Mouse (Mus musculus) limb, embryonic 11.5 days (tissue): ENCODE results near the gene Arap1. TPM values are rescaled to one million over a fixed set of nuclear protein-coding genes. Genes with fewer than 3 reads are reported as not detected.

Experiments used
- ATAC-seq: fragments of 200-750 bp; cut with Nextera tagmentation; 2 replicates; pipeline ENCODE4 v1.8.0; 2017; ENCODE audit warnings: low read depth; ENCODE audit not compliant: insufficient number of reproducible peaks, low FRiP score, low TSS enrichment
- DNase-seq: peaks from one replicate; pipeline ENCODE4 v3.0.0-alpha.2; 2015; ENCODE audit warnings: low spot score
- H3K27ac ChIP-seq: fragments of 300-500 bp; sonication (generic); replicated peaks from 2 replicates; pipeline ENCODE4 v1.5.1; 2014; ENCODE audit warnings: low read depth, mild to moderate bottlenecking, low read length
- H3K27me3 ChIP-seq: fragments of 300-500 bp; sonication (generic); 2 replicates; pipeline ENCODE4 v1.6.1; 2014; ENCODE audit warnings: mild to moderate bottlenecking, low read length, mixed read lengths; ENCODE audit not compliant: control insufficient read depth, insufficient read depth
- H3K36me3 ChIP-seq: fragments of 300-500 bp; sonication (generic); 2 replicates; pipeline ENCODE4 v1.6.1; 2014; ENCODE audit warnings: mild to moderate bottlenecking, low read length, moderate library complexity, mixed read lengths; ENCODE audit not compliant: control insufficient read depth, insufficient read depth
- H3K4me1 ChIP-seq: fragments of 300-500 bp; sonication (generic); 2 replicates; pipeline ENCODE4 v1.6.1; 2014; ENCODE audit warnings: low read length, mixed read lengths; ENCODE audit not compliant: control insufficient read depth, insufficient read depth
- H3K4me2 ChIP-seq: fragments of 300-500 bp; sonication (generic); 2 replicates; pipeline ENCODE4 v1.6.1; 2014; ENCODE audit warnings: low read depth, mild to moderate bottlenecking, moderate library complexity; ENCODE audit not compliant: severe bottlenecking
- H3K4me3 ChIP-seq: fragments of 300-500 bp; sonication (generic); 2 replicates; pipeline ENCODE4 v1.5.1; 2014; ENCODE audit warnings: low read depth, low read length
- H3K9ac ChIP-seq: fragments of 300-500 bp; sonication (generic); 2 replicates; pipeline ENCODE4 v1.6.1; 2014; ENCODE audit warnings: mild to moderate bottlenecking, low read length
- H3K9me3 ChIP-seq: fragments of 300-500 bp; sonication (generic); 2 replicates; pipeline ENCODE4 v1.6.1; 2016; ENCODE audit warnings: low read length; ENCODE audit not compliant: control insufficient read depth
- WGBS: fragments of 180-500 bp; shearing (Covaris S2); extraction: QIAGEN DNeasy Blood & Tissue Kit; methylation state at CpG from one replicate; pipeline ENCODE4 v1.1.7; 2014; 5-methylcytosine and 5-hydroxymethylcytosine counted together
- polyA plus RNA-seq: library from polyadenylated mRNA; unstranded; fragments of >200 nt; fragmentation: Nextera tagmentation; extraction: Ambion mirVana; gene quantifications from 2 replicates; pipeline ENCODE4 v1.2.1, GENCODE M21; 2014

Gene Arap1
- polyA plus RNA-seq, 1 experiment from 2014 or later, result 14.3 TPM

- H3K9ac ChIP-seq, result no peak overlapping the region
- H3K36me3 ChIP-seq, result no peaks in the 10 kb centered on the region
- H3K4me2 ChIP-seq, result peak overlapping the region; percentile 39
- H3K4me1 ChIP-seq, result no peaks in the 10 kb centered on the region
- ATAC-seq (no peak), DNase-seq (no peak)
- H3K27ac ChIP-seq, result no peak overlapping the region
- WGBS, result 36% methylated on average over 2 of the region's 2 CpGs
- no peaks in the 10 kb centered on the region for H3K27me3 ChIP-seq
- no peaks in the 10 kb centered on the region for H3K9me3 ChIP-seq
- peak overlapping the region; percentile 41 for H3K4me3 ChIP-seq
Observed at GRCm38 (mm10) chr7:101311061-101311460, 36.8 kb upstream of the Arap1 start.

- no peak for DNase-seq
- H3K36me3 ChIP-seq, result no peaks in the 10 kb centered on the region
- H3K27ac ChIP-seq, result no peak overlapping the region
- 65% methylated on average over 3 of the region's 3 CpGs for WGBS
- H3K4me2 ChIP-seq, result no peak overlapping the region
- H3K27me3 ChIP-seq, result no peaks in the 10 kb centered on the region
- H3K9ac ChIP-seq, result no peak overlapping the region
- no peaks in the 10 kb centered on the region for H3K9me3 ChIP-seq
- H3K4me3 ChIP-seq, result no peak overlapping the region
- no peak for ATAC-seq
- H3K4me1 ChIP-seq, result no peaks in the 10 kb centered on the region
Observed at GRCm38 (mm10) chr7:101313033-101313432, 34.8 kb upstream of the Arap1 start.

GRCm38 (mm10) chr7:101314396-101314795, 33.5 kb upstream of the Arap1 start:
- no peak for ATAC-seq

DNA sequence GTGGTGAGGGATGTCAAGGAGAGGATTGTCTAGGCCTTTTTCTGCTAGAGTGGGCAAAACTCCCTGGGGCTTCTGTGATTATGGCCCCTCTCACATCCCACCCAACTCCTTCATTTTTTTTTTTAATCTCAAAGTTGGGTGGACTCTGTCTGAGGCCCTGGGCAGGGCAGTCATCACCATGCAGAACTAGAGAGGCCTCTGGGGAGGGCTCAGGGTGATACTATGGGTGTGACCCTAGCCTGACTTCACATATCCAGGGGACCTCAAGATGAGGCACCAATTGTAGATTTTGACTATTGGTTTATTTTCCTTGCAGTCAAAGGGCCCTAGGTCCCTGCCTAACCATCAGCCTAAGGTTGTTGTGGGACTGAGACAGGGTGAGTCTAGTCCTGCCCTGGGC, 32.2 kb upstream of the Arap1 start:
- Histone ChIP-seq H3K36me3 (no peaks in the 10 kb centered on the region), H3K27ac (no peak overlapping the region), H3K9me3 (no peaks in the 10 kb centered on the region), H3K4me2 (no peak overlapping the region), H3K4me1 (no peaks in the 10 kb centered on the region), H3K9ac (no peak overlapping the region), H3K27me3 (0 out of 2 replicates have a peak, but pooled peaks cover 3% of the 10 kb centered on the region), H3K4me3 (no peak overlapping the region)
- no peak for DNase-seq
- ATAC-seq, result no peak

More at GRCm38 (mm10) chr7:101314396-101314795, 33.5 kb upstream of the Arap1 start:
- Histone ChIP-seq H3K27ac (no peak overlapping the region), H3K4me1 (no peaks in the 10 kb centered on the region), H3K9ac (no peak overlapping the region), H3K9me3 (no peaks in the 10 kb centered on the region), H3K4me2 (no peak overlapping the region), H3K36me3 (no peaks in the 10 kb centered on the region), H3K27me3 (no peaks in the 10 kb centered on the region), H3K4me3 (no peak overlapping the region)
- WGBS, result 67% methylated on average over 5 of the region's 5 CpGs
- no peak for DNase-seq

DNA sequence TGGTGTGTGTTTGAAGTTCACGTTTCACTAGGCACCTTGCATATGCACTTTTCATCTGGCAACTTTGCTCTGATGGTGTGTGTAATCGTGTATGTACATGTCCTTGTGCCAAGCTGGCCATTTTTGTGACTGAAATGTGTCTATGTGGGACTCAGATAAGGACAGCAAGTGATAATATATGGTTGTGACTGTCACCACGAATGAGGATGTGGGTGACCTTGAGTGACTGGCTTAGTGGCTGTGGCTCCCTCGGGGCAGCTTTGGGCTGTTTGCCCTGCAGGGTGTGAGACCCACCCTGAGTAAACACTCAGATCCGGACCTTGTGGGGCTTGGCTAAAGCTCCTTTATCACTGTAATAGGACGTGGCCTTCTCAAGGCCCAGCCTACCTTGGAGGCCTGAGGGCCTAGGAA, 31.3 kb upstream of the Arap1 start:
- Histone ChIP-seq H3K27me3 (peaks cover 4% of the 10 kb centered on the region; the same call in 1 of the 2 replicates), H3K36me3 (no peaks in the 10 kb centered on the region), H3K9me3 (no peaks in the 10 kb centered on the region), H3K4me3 (no peak overlapping the region), H3K4me2 (no peak overlapping the region), H3K9ac (no peak overlapping the region), H3K4me1 (peaks cover 3% of the 10 kb centered on the region; the same call in 1 of the 2 replicates), H3K27ac (no peak overlapping the region)
- no peak for ATAC-seq
- WGBS, result 75% methylated on average over 6 of the region's 6 CpGs
- no peak for DNase-seq

DNA sequence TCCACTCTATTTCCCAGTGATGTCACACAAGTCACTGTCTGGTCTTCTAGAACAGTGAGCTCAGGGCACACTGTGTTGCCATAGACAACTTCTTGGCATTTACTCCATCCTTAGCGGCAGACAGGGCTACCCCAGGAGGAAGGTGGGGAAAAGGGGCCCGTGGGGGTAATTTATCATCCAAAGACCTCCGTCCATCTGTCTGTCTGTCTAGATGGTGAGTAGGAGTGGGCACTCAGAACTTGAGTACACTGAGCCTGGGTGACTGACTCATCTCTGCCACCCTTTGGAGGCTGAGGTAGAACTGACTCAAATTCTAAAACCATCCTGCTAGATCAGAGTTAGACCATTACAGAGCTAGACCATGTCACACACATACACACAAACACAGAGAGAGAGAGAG, 30.9 kb upstream of the Arap1 start, which contains the start of gene Stard10:
Stard10 (plus strand) TSS at position 73 of the 400 bp plus-strand sequence.
- peaks cover 7% of the 10 kb centered on the region; the same call in 1 of the 2 replicates for H3K27me3 ChIP-seq
- H3K9me3 ChIP-seq, result no peaks in the 10 kb centered on the region
- ATAC-seq (no peak), DNase-seq (no peak)
- H3K9ac ChIP-seq, result no peak within 1 kb of the TSS
- no peak within 1 kb of the TSS for H3K4me3 ChIP-seq
- H3K4me1 ChIP-seq, result peaks cover 6% of the 10 kb centered on the region; the same call in 1 of the 2 replicates
- no peak within 1 kb of the TSS for H3K4me2 ChIP-seq
- no peaks in the 10 kb centered on the region for H3K36me3 ChIP-seq
- H3K27ac ChIP-seq, result no peak within 1 kb of the TSS
- WGBS, result 76% methylated on average over 3 of the region's 3 CpGs

DNA sequence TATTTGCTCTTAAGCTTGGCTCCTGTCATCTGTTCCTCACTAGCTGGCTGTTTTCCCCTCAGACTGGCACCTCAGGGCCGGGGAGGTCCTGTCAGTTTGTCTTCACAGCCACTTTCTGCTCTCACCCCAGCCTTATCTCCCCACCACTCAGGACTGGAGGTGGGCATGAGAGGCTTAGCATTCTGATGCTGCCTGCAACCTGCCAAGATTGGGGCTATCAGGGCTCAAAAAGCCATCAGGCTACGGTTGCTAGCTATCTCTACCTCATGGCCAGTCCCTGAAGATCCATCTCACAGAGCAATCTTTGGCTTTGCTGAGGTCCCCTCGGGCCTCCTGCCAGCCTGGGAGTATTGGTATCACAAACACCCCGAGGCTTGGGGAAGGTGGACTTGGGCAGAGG, 29.0 kb upstream of the Arap1 start:
- H3K9ac ChIP-seq, result no peak overlapping the region
- no peak for ATAC-seq
- 63% methylated on average over 4 of the region's 4 CpGs for WGBS
- peaks cover 7% of the 10 kb centered on the region; the same call in 1 of the 2 replicates for H3K27me3 ChIP-seq
- no peak overlapping the region for H3K27ac ChIP-seq
- no peaks in the 10 kb centered on the region for H3K9me3 ChIP-seq
- no peak for DNase-seq
- no peak overlapping the region for H3K4me3 ChIP-seq
- no peaks in the 10 kb centered on the region for H3K36me3 ChIP-seq
- no peak overlapping the region for H3K4me2 ChIP-seq
- peaks cover 6% of the 10 kb centered on the region; the same call in 1 of the 2 replicates for H3K4me1 ChIP-seq

GRCm38 (mm10) chr7:101319796-101320195, 28.1 kb upstream of the Arap1 start:
- Histone ChIP-seq H3K9me3 (no peaks in the 10 kb centered on the region), H3K27ac (no peak overlapping the region), H3K4me3 (no peak overlapping the region), H3K27me3 (peaks cover 7% of the 10 kb centered on the region; the same call in 1 of the 2 replicates), H3K4me2 (no peak overlapping the region), H3K36me3 (no peaks in the 10 kb centered on the region), H3K9ac (no peak overlapping the region), H3K4me1 (peaks cover 6% of the 10 kb centered on the region; the same call in 1 of the 2 replicates)
- ATAC-seq (no peak), DNase-seq (no peak)
- WGBS, result 84% methylated on average over 1 of the region's 1 CpGs
